Mouse (Mus musculus): ENCODE measurements around the gene A030014E15Rik.
"Not testable (repeated sequence)": the region's sequence is repeated elsewhere in the genome, so short reads cannot be mapped to it uniquely, and the experiment has no call there.

Gene A030014E15Rik

DNA sequence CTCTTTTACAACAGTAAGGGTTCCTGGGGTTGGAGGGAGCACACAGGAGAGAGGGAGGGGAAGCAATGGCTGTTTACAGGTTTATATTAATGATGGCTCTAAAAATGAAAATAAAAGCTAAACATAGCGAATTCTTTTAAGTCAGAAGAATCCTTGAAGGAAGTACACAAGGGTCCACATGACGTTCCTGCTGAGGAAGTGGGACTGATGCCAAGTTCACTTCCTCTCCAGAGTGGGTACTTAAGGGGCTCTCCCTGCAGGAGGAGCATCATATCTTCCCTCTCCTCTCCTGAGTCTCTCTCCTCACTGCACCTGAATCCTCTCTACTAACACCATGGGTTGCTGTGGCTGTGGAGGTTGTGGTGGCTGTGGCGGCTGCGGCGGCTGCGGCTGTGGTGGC lies at the start of gene A030014E15Rik:
TSS of gene A030014E15Rik (plus strand) at position 268 of the 400 bp plus-strand sequence.
- DNase-seq (ENCODE audit: extremely low read depth, insufficient read length, low spot score), result no peak

- DNase-seq (ENCODE audit: extremely low read depth, insufficient read length, low spot score), result no peak
Observed at GRCm38 (mm10) chr1:82879172-82879571, 45.5 kb upstream of the A030014E15Rik start.

GRCm38 (mm10) chr1:82880196-82880595 lies 44.5 kb upstream of the A030014E15Rik start:
- DNase-seq (ENCODE audit: extremely low read depth, insufficient read length, low spot score), result no peak

DNA sequence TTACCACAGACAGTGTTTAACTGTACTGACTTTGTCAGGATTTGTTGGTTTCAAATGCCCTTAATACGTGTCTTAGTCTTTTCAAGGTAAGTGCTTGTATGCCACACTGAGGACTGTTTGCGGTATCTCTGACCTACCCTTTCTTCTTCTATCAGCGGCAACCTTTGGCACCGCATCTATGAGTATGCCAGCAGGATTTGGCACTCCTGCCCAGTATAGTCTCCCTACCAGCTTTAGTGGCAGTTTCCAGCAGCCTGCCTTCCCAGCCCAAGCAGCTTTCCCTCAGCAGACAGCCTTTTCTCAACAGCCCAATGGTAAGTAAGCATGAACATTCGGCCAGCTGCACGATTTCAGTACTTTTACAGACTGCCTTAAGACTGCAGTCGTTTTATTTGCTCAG lies 31.4 kb upstream of the A030014E15Rik start:
- DNase-seq (ENCODE audit: extremely low read depth, insufficient read length, low spot score), result no peak

DNA sequence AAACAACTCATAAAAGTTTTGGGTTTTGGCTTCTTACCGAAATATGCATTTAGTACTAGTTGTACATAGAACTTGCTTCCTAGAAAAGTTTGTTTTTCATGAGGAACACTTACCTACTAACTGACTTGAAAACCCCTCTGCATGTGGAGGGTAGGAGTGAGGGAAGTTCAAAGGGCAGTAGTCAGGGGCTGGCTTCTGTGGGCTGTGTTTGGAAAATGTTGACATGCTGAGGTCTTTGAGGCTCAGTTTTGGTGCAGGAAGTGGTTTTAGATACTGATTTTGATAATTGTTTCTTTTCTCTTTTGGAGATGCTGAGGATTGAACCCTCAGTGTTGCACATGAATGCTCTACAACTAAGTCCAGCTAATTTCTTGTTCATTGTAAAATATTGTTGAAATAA lies 24.1 kb upstream of the A030014E15Rik start:
- no peak for DNase-seq (ENCODE audit: extremely low read depth, insufficient read length, low spot score)

DNA sequence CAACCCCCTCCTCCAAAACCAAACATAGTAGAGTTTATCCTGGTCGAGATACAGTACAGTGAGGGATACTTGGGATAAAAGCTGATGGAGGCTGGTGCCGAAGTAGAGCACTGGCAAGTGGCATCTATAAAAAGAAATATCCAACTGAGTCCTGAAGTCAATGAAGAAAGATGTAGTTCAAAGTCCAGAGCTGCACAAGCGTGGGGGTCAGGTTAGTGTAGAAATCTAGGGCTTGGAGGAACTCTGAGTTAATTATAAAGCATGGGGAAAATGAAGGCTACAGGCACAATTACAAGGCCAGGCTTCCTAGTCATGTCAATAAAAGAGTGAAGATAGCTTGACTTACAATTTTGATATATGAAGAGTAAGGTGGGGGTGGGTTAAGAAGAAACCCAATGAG lies 23.5 kb upstream of the A030014E15Rik start:
- no peak for DNase-seq (ENCODE audit: extremely low read depth, insufficient read length, low spot score)

DNA sequence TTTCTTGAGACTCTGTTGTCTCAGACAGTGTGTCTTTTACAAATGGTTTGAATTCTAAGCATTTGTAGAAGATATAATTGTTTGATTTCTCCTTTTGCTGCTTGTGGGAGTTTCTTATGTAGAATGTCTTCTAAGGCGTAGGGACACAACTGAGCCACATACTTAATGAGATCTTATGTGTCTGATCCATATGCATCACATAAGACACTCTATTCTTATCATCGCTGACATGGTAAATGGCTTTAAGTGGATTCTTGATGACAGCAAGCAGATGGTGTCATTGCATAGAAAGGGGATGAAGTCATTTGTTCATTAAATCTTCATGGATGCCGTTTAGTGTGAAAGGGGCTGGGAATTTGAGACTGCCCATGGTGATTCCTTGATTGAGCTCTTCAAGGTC lies 18.8 kb upstream of the A030014E15Rik start:
- DNase-seq (ENCODE audit: extremely low read depth, insufficient read length, low spot score), result no peak

DNA sequence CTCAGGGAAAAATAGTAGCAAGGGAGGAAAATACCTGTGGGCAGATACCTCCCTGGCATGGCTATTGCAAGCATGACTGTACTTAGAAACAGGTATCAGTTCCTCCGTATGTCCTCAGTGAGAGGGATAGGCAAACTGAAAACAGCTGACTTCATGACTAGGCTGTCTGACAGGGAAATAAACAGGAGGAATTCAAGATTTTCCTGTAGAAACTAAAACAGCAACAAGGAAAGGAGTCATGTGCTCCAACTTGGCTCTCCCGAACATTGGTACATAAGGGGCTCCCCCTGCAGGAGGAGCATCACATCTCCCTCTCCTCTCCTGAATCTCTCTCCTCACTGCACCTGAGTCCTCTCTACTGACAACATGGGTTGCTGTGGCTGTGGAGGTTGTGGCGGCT lies 11.7 kb upstream of the A030014E15Rik start, which contains the start of gene A030005L19Rik:
TSS of gene A030005L19Rik (plus strand) at position 301 of the 400 bp plus-strand sequence.
- no peak for DNase-seq (ENCODE audit: extremely low read depth, insufficient read length, low spot score)

DNA sequence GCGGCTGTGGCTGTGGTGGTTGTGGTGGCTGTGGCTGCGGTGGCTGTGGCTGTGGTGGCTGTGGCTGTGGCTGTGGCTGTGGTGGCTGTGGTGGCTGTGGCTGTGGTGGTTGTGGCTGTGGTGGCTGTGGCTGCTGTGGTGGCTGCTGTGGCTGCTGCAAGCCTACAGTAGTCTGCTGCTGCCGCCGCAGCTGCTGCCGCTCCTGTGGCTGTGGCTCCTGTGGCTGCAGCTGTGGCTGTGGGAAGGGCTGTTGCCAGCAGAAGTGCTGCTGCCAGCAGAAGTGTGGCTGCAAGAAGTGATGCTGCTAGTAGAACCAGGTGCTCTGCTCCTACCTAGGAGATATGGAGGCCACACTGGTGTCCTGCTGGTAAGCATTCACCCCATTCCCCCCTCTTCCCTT lies 11.3 kb upstream of the A030014E15Rik start:
- DNase-seq (ENCODE audit: extremely low read depth, insufficient read length, low spot score), result peak; percentile 33

DNA sequence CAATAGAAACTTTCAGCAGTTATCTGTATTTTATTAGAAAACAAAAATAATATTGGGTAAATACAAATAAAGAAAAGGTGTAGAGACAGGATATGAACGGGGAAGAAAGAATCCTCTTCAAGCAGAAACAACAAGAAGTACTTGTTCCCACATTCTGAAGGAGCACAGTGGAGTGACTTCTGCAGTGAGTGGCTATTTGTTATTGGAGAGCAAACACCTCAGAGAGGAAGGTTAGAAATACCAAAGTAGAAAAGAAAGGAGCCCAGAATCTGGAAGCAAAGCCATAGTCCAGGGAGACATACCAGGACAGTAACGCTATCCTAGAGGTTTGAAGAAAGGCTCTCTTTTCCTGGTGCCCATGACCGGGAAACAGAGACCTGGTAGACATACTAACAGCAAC lies 5.8 kb downstream of the A030014E15Rik start:
- not testable (repeated sequence) for DNase-seq (ENCODE audit: extremely low read depth, insufficient read length, low spot score)

DNA sequence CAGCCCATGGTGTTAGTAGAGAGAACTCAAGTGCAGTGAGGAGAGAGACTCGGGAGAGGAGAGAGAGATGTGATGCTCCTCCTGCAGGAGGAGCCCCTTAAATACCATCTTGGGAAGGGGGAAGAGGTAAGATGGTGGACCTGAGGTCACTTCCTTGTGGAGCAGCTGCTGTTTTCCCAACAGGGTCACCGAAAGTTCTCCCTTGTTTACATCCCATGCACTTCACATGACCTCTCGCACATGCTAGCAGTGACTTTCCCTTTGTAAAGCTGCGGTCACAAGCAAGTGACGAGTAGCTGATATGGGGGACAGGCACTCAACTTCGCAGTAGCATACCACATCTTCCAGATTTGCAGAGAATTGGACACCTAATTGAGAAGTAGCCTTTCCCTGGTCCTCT lies 6.6 kb downstream of the A030014E15Rik start, which contains the start of gene Gm6217:
TSS of gene Gm6217 (minus strand) at position 74 of the 400 bp plus-strand sequence.
- not testable (repeated sequence) for DNase-seq (ENCODE audit: extremely low read depth, insufficient read length, low spot score)

GRCm38 (mm10) chr1:82938666-82939065 lies 13.9 kb downstream of the A030014E15Rik start:
- no peak for DNase-seq (ENCODE audit: extremely low read depth, insufficient read length, low spot score)

GRCm38 (mm10) chr1:82942505-82942904 lies 17.8 kb downstream of the A030014E15Rik start:
- DNase-seq (ENCODE audit: extremely low read depth, insufficient read length, low spot score), result not testable (repeated sequence)

- DNase-seq (ENCODE audit: extremely low read depth, insufficient read length, low spot score), result not testable (repeated sequence)
Observed at GRCm38 (mm10) chr1:82943295-82943694, 18.6 kb downstream of the A030014E15Rik start, which contains the start of gene A030003K21Rik. Gene A030003K21Rik (minus strand): TSS chr1:82943388.

- not testable (repeated sequence) for DNase-seq (ENCODE audit: extremely low read depth, insufficient read length, low spot score)
Observed at GRCm38 (mm10) chr1:82946029-82946428, 21.3 kb downstream of the A030014E15Rik start.

GRCm38 (mm10) chr1:82948601-82949000 lies 23.9 kb downstream of the A030014E15Rik start:
- no peak for DNase-seq (ENCODE audit: extremely low read depth, insufficient read length, low spot score)

DNA sequence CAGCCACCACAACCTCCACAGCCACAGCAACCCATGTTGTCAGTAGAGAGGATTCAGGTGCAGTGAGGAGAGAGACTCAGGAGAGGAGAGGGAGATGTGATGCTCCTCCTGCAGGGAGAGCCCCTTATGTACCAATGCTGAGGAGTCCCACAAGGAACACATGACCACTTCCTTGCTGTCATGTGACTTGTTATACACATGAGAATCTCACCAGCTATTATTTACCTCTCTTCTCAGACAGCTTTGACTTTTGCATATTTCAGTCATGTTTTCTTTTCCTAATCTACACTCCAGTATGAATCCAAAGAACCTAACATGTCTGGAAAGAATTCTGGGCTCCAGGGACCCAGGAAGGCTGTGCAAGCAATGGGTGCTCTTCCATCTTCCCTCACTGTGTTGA lies 31.2 kb downstream of the A030014E15Rik start, which contains the start of gene Gm7544:
TSS of gene Gm7544 (minus strand) at position 101 of the 400 bp plus-strand sequence.
- DNase-seq (ENCODE audit: extremely low read depth, insufficient read length, low spot score), result not testable (repeated sequence)

GRCm38 (mm10) chr1:82959870-82960385 lies 35.2 kb downstream of the A030014E15Rik start, which contains the start of gene Gm47955:
Gene Gm47955 (plus strand): TSS chr1:82960286.
- no peak for DNase-seq (ENCODE audit: extremely low read depth, insufficient read length, low spot score)

DNA sequence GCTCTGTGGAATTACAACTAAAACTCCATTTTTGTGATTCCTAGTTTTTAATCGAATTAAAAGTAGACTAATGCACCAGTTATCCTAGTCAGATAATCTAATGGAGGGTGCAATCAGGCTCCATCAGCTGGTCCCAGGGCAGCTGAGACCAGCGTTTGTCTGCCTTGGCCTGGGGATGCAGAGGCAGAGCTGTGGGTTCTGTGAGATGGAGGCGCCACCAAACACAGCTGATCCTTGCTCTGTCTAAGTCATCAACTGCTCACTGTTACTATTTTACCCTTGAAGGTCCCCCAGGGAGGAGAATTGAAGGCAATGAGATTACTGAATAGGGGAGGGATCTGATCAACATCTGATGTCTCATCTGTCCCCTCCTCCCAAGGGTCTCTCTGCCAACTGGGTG lies 41.7 kb downstream of the A030014E15Rik start:
- DNase-seq (ENCODE audit: extremely low read depth, insufficient read length, low spot score), result no peak

GRCm38 (mm10) chr1:82972046-82972445 lies 47.3 kb downstream of the A030014E15Rik start:
- peak; percentile 11 for DNase-seq (ENCODE audit: extremely low read depth, insufficient read length, low spot score)

DNA sequence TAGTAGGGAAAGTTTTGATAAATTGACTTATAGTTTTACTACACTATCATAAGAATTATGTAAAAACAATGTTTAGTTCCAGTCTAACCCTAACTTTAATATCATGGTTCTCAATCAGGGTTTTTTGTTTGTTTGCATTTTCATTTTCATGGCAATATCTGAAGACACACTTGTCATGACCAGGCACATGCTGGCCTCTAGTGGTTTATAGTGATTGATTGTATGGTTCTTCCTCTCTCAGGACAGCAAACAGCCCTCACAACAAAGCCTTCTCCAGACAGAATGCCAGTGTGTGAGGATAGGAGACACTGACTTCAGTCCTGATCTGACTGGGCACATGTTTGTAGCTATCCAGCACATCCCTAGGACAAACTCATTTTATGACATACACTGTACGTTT lies 48.5 kb downstream of the A030014E15Rik start:
- DNase-seq (ENCODE audit: extremely low read depth, insufficient read length, low spot score), result no peak

- DNase-seq (ENCODE audit: extremely low read depth, insufficient read length, low spot score), result no peak
Observed at GRCm38 (mm10) chr1:82973901-82974300, 49.2 kb downstream of the A030014E15Rik start.

Data from 3134 (cell line).